Mouse (Mus musculus): Measurements from ENCODE around the gene Atg9a. TPM values are rescaled to one million over a fixed set of nuclear protein-coding genes. Genes with fewer than 3 reads are reported as not detected.

The Atg9a gene
- total and polyA plus RNA-seq, 3 experiments: 7.8 to 26.1 TPM; not detected in 1

GRCm38 (mm10) chr1:75210136-75211087, 18.4 kb upstream of the Atg9a start, which contains the start of the genes Glb1l and Stk16 (continued):
- TF ChIP-seq UBTF (IDR thresholded peaks at IDR 0.05; ENCODE audit: borderline replicate concordance, insufficient read depth, low read depth, low read length) (peak; percentile 51; the same call in 1 of the 2 replicates), NRF1 (IDR thresholded peaks at IDR 0.05; ENCODE audit: insufficient read depth, low read depth, low read length, poor library complexity, severe bottlenecking) (no peak), SMC3 (IDR thresholded peaks at IDR 0.05; ENCODE audit: low read depth, low read length) (no peak)

GRCm38 (mm10) chr1:75208967-75209678, 17.1 kb upstream of the Atg9a start:
- Histone ChIP-seq H3K79me2 (ENCODE audit: control insufficient read depth, insufficient read depth, low read length, poor library complexity) (peaks cover 40% of the 10 kb centered on the region), H3K27ac (ENCODE audit: control insufficient read depth, low read depth, low read length) (peak overlapping the region; percentile 84), H3K4me3 (ENCODE audit: control insufficient read depth in 1 of 2, insufficient read depth in 1 of 2, low read depth in 2 of 2, low read length in 2 of 2) (peak overlapping the region; percentile 50 to 89), H3K9me3 (replicated peaks; ENCODE audit: insufficient read depth, low read length) (no peaks in the 10 kb centered on the region), H3K4me1 (ENCODE audit: control insufficient read depth in 1 of 2, insufficient read depth in 2 of 2, low read length in 2 of 2) (peaks cover 2 to 34% of the 10 kb centered on the region in 2 experiments; a peak in 3 of 4 replicates), H3K9ac (ENCODE audit: control insufficient read depth, low read depth, low read length, poor library complexity, severe bottlenecking) (peak overlapping the region; percentile 96), H3K36me3 (ENCODE audit: control insufficient read depth in 1 of 2, insufficient read depth in 2 of 2, low read length in 2 of 2) (peaks cover 4 to 33% of the 10 kb centered on the region in 2 experiments; a peak in 3 of 4 replicates), H3K27me3 (ENCODE audit: control insufficient read depth in 1 of 2, insufficient read depth in 2 of 2, low read length in 2 of 2) (no peaks in the 10 kb centered on the region)
- DNase-seq (ENCODE audit: low read depth, low spot score): peak; percentile 88
- no peak for TF ChIP-seq TAL1 (IDR thresholded peaks at IDR 0.05; ENCODE audit: low read length)
- peak; percentile 85 for TF ChIP-seq TBP (IDR thresholded peaks at IDR 0.05; ENCODE audit: low read depth, low read length)
- TF ChIP-seq MYC (IDR thresholded peaks at IDR 0.05; ENCODE audit: low read depth, low read length): peak; percentile 24; the same call in 1 of the 2 replicates
- peak; percentile 84 for TF ChIP-seq NELFE (IDR thresholded peaks at IDR 0.05; ENCODE audit: low read depth, low read length)
- TF ChIP-seq CHD2 (IDR thresholded peaks at IDR 0.05; ENCODE audit: low read length): peak; percentile 64
- peak; percentile 91 for TF ChIP-seq POLR2AphosphoS2 (IDR thresholded peaks at IDR 0.05; ENCODE audit: low read length)
- TF ChIP-seq USF2 (IDR thresholded peaks at IDR 0.05; ENCODE audit: borderline replicate concordance in 1 of 2, insufficient read depth in 1 of 2, low read depth in 1 of 2, low read length in 2 of 2): peak in 1 of 2 experiments; percentile 65; a peak in 2 of 4 replicates
- TF ChIP-seq ETS1 (IDR thresholded peaks at IDR 0.05; ENCODE audit: low read depth, low read length): no peak
- no peak for TF ChIP-seq ZC3H11A (IDR thresholded peaks at IDR 0.05; ENCODE audit: low read depth, low read length)
- no peak for TF ChIP-seq ZNF384 (IDR thresholded peaks at IDR 0.05; ENCODE audit: low read depth, low read length)
- no peak for TF ChIP-seq CHD1 (IDR thresholded peaks at IDR 0.05; ENCODE audit: low read depth, low read length)
- TF ChIP-seq UBTF (IDR thresholded peaks at IDR 0.05; ENCODE audit: borderline replicate concordance, insufficient read depth, low read depth, low read length): no peak
- TF ChIP-seq HCFC1 (IDR thresholded peaks at IDR 0.05; ENCODE audit: low read depth, low read length): peak; percentile 58
- 0 out of 2 replicates have a peak, but pooled peaks have one; percentile 22 for TF ChIP-seq TCF12 (IDR thresholded peaks at IDR 0.05; ENCODE audit: low read depth, low read length)
- peak; percentile 93 for TF ChIP-seq USF1 (IDR thresholded peaks at IDR 0.05; ENCODE audit: low read depth, low read length)
- 0 out of 2 replicates have a peak, but pooled peaks have one; percentile 69 for TF ChIP-seq ZMIZ1 (IDR thresholded peaks at IDR 0.05; ENCODE audit: low read depth, low read length)
- TF ChIP-seq NRF1 (IDR thresholded peaks at IDR 0.05; ENCODE audit: insufficient read depth, low read depth, low read length, poor library complexity, severe bottlenecking): no peak
- no peak for TF ChIP-seq JUND (IDR thresholded peaks at IDR 0.05; ENCODE audit: low read depth, low read length)
- peak; percentile 13; the same call in 1 of the 2 replicates for TF ChIP-seq SIN3A (IDR thresholded peaks at IDR 0.05; ENCODE audit: low read length)
- TF ChIP-seq RAD21 (IDR thresholded peaks at IDR 0.05; ENCODE audit: low read depth, low read length): no peak
- TF ChIP-seq CTCF (IDR thresholded peaks at IDR 0.05 in 2 of 3, conservative IDR thresholded peaks at IDR 0.05 in 1 of 3; ENCODE audit: control insufficient read depth in 1 of 3, insufficient read depth in 1 of 3, low read depth in 2 of 3, low read length in 3 of 3, poor library complexity in 1 of 3, severe bottlenecking in 1 of 3): no peak
- no peak for TF ChIP-seq POLR2AphosphoS5 (IDR thresholded peaks at IDR 0.05; ENCODE audit: borderline replicate concordance, low read depth, low read length)
- no peak; the same call in 1 of the 2 replicates for TF ChIP-seq KAT2A (conservative IDR thresholded peaks at IDR 0.05; ENCODE audit: low read depth, low read length)
- TF ChIP-seq MYB (IDR thresholded peaks at IDR 0.05; ENCODE audit: low read depth, low read length): no peak
- no peak for TF ChIP-seq E2F4 (IDR thresholded peaks at IDR 0.05; ENCODE audit: borderline replicate concordance, low read depth, low read length)
- TF ChIP-seq ZKSCAN1 (IDR thresholded peaks at IDR 0.05; ENCODE audit: low read depth, low read length): no peak
- no peak for TF ChIP-seq MEF2A (IDR thresholded peaks at IDR 0.05; ENCODE audit: extremely low read depth, insufficient replicate concordance, low read depth, low read length, poor library complexity, severe bottlenecking)
- peak; percentile 5; the same call in 1 of the 2 replicates for TF ChIP-seq ELF1 (IDR thresholded peaks at IDR 0.05; ENCODE audit: low read depth, low read length)
